Mouse (Mus musculus): ENCODE measurements at regions not wholly inside any gene's neighbourhood (a gene's known extent, or its start where the extent isn't known, plus 50 kb on each side); places are given as distances from the start of the nearest gene placed in this dataset.

DNA sequence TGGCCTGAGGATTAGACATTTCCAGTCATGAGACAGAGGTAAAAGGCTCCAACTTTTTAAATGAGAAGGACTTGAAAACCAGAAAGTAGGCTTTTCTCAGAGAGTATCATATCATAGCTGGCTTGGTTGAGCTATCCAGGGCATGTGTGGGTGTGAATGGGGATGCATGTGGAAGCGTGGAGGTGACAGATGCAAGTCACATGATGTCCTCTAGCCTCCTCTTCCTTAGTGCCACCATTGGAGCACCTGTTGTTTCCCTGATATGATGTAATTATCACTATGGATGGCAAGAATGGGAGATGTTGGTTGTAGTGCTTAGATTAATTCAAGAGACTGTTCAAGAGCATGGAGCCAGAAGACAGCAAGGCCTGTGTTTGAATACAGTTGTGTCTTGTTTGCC is 510.0 kb downstream of the Ccdc171 start:
- DNase-seq (ENCODE audit: low spot score), result no peak

DNA sequence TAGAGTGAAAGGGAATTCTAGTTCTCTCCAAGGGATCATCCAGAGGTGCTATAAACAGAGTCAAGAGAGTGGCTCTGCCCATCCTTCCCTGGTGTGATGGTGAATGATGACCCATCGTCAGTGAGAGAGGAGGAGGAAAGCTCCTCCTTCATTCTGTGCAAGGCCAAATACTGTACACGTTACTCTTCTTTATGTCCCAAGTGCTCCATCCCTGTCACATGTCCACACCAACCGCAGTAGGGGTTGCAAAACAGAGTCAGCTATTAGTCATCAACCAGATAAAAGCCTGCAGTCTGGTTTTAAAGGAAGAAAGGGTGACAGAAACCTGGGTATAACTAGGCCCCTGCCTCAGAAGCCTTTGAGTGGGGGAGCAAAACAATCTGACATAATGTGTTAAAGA is 512.2 kb downstream of the Ccdc171 start:
- no peak for DNase-seq (ENCODE audit: low spot score)

DNA sequence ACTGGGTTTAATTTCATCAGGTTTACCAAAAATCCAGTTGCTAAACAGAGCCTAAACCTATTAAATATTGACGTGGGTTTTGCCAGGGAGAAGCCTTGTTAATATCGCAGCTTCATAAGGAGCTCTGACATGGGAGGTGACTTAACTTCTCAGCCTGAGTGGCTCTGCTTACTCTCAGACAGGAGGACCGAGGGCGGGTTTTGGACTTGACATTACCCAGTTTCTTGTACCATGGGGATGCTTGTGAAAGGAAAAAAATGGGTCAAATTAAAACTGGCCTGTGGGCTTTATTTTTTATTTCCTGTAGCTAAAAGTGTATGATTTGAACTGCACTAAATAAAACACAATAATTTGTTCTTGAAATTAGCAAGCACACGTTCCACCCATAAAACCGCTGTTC is 524.9 kb downstream of the Ccdc171 start:
- DNase-seq (ENCODE audit: low spot score), result no peak

DNA sequence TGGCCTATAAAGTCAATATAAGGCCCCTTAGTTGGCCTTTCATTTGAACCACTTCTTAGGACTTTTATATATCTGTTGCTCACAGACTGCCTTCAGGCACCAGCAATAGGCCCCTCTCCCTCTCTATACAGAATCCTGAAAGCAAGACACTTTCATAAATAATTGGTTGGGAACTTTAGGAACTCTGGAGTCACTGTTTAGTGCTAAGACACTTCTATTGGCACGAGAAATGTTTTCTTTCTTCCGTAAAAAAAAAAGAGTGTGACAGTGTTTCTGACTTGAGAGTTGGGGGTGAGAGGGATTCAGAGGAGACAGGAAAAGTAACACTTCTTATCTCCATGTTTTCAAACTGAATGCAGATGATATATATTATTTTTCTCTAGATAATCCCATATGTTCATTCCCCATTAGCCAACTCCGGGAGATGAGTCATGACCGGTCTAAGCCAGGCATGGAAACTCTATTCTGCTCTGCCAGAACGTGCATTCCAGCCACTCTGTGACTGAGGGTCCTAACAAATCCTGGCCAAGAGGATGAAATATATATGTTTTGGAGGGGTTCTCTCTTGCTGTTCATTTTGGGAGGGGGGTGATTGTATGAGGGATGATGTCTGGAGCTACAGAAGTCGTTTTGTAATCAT is 531.6 kb downstream of the Ccdc171 start:
- DNase-seq (ENCODE audit: low spot score), result no peak

DNA sequence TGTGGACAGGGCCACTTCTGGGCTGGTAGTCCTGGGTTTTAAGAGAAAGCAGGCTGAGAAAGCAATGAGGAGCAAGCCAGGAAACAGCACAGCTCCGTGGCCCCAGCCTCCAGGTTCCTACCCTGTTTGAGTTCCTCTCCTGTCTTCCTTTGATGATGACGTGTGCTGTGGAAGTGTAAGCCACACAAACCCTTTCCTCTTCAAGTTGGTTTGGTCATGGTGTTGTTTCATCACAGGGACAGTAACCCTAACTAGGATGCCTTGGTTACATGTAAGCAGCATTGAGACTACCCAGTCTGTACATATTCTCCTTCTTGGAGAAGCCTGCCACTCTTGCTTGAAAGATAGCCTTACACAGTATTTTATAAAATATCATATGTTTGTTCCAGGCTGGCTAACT is 534.8 kb downstream of the Ccdc171 start:
- DNase-seq (ENCODE audit: low spot score), result no peak

DNA sequence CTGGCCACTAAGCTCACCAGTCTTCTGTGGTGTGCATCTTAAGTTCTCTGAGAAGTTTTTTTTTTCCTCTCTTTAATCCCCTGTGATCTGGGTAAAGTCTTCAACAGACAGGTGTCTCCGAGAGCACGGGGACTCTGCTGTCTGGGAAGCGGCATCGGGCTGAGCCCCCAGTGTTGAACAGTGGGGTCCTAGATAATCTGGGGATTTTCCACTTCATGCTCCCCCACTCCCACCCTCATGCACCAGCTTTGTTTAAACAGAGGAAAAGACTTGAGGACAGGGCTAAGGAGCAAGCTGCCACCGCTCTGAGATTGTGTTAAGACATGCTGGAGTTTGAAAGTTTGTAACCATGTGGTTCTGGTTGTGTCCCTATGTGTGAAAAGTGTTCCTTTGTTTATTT is 538.4 kb downstream of the Ccdc171 start:
- DNase-seq (ENCODE audit: low spot score), result no peak

DNA sequence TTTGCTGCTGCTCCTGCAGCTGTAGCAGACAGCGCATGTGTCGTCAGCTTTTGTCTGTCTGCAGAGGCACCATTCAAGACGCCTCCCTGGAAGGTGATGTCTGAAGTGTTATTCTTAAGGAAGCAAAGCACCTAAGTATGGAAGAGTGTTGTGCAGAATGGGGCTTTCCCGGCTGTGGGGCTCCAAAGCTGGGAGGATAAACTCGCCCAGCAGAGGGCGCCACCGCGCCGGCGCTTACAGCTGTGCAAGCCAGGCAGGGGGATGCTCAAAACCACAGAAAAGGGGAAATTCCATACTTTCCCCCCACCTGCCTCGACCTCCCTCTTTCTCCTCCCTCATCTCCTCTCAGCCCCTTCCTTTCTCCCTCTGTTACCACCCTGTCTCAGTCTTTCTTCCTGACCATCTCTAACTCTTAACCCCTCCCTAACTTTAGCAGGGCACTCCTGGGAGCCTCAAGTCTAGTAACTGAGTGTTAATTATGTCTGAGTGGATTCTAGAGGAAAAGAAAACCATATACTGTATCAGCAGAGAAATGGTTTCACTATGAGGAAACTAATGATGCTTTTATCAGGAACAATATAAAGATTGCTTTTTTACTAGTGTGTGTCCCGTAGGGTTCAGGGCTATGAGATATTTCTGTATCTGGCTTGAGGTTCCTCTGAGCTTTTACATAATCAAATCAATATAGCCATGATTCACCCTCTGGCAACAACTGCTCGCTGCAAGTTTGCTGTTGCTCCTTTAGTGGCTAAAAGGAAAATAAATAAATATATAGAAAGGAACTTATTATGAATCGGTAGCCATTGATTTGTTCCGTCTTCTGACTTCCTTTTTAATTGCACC is 539.5 kb downstream of the Ccdc171 start:
- peak; percentile 71 for DNase-seq (ENCODE audit: low spot score)

DNA sequence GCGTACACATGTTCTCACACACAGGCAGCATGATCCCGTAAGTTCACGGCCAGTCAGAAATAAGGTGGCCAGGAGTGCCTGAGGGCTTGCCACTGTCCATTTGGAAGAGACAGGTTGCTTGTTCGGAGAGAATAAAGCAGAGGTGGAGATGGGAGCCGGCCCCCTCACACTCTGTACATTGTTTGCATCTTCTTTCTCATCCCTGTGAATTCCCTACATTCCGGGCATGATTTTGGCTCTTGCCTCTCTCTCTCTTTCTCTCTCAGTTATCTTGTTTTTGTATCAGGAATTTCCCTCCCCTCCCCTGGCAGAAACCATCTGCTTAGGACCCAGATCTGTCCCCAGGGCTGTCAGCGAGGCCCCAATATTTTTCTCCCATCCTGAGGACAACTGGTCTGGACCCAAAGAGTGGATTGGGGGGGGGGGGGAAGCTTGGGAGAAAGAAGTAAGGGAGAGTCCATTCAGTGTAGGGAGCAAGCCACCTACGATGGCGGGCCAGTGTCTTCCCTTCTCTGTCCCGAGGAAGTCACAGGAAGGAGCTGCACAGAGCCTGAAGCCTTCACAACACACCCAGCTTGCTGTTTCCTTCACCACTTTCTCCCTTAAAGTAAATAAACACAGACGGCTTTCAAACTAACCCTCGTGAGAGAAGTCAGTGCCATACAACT is 540.2 kb downstream of the Ccdc171 start:
- DNase-seq (ENCODE audit: low spot score), result no peak

DNA sequence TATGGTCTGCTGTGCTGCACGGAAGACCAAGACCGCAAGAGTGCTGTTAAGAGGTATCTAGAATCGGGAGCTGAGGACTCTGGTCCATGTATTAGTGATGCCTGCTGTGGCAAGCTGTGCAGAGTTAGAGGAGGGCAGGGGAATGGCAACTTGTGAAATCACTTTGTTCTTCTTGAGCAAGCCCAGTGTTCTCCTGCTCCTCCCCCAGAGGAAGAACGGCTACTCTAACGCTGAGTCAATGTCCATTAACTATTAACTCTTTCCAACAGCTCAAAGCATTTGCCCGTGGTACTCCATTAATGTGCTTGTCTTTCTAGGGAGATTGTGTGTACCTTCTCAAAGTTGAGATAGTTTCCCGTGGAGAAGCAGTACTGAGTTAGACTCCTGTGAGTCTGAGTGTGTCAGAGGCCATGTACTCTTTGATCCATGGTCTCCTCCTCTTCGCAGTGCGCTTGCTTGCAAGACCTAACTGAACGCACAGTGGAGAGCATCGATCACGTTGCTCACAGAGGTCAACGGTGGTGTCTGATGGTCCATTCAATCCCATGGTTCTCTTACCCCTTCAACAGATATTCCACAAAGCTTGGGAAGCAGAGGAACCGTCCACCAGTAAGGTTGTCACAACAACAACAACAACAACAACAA is 542.7 kb downstream of the Ccdc171 start:
- no peak for DNase-seq (ENCODE audit: low spot score)

DNA sequence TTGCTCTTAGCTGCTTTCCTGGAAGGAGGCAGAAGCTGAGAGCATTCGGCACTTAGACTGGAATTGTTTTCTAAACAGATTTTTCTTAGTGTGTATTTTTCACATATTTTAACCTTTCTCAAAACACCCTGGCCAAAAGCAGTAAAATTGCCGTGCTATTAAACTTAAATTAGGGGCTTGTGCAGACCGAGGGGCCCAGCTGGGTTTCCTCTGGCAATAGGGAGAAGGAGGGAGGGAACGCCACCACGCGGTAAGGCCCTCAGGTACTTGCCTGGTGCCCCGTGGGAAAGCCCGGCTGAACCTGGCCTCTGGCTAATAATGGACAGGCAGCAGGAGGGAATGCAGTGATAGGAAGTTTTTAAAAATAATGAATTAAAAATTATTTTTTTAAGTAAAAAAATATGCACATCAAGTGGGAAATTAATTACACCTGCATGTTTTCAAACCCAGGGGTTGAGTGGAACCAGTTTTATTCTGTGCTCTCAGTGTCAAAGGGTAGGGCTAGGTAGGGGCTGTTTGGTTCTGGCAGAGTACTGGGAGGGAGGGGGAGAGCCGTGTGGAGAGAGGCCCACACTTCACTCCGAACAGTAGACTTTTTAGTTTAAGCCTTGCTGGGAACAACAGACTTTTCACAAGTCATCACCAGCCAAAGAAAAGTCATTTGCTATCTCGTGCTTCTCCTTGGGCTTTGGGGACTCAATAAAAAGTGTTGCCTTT is 543.8 kb downstream of the Ccdc171 start:
- DNase-seq (ENCODE audit: low spot score), result no peak

DNA sequence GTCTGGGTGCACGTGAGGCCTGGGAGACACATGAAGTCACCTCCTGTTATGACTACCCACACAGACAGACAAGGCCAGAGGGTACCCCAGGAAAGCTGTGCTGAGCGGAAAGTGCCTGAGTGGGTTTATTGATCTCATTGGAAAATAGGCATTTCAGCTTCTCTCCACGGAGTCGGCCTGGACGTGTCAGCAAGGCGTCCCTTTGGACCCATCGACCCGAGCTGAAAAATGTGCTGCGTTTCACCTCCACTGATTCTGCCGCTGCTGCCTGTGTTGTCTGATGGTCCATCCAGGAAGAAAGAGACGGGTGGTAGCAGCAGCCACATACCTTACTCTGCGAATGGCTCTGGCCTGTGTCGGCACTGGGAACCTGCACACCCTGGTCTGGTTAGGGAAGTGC is 544.3 kb downstream of the Ccdc171 start:
- DNase-seq (ENCODE audit: low spot score), result no peak

DNA sequence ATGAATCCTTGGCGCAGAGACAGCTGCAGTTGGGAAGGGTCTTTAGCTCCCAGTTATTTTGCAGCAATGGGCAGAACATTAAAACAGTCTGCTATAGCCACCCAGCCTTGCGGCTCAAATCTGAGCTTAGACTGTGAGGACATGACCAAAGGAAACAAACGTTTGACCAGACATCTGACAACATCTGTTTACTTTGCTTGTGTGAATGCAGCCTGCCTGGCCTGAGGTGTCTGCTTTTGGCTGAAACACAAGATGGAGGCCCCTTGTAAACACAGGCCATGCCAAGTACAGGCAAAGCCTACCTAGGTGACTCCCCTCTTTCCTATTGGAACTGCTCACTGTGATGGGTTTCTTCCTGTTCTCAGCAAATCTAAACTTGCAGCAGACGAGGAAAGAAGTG is 544.7 kb downstream of the Ccdc171 start:
- DNase-seq (ENCODE audit: low spot score), result no peak

DNA sequence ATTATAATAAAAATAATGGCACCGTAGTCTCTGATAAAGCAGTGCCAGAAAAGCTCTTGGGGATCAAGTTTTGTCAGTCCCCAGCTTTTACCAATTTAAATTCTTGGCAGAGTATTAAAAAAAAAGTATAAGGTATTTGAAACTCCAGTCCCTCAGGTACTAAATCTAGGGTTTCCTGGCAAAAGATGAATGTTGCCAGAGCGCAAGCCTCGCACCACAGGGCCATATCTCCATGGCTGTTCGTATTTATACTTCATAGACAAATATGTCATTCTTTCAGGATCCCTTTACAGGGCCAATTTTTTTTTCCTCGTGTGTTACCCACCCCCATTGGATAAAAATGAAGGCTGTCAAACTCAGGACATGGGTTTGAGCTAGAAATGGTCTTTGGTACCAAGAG is 546.8 kb downstream of the Ccdc171 start:
- no peak for DNase-seq (ENCODE audit: low spot score)

DNA sequence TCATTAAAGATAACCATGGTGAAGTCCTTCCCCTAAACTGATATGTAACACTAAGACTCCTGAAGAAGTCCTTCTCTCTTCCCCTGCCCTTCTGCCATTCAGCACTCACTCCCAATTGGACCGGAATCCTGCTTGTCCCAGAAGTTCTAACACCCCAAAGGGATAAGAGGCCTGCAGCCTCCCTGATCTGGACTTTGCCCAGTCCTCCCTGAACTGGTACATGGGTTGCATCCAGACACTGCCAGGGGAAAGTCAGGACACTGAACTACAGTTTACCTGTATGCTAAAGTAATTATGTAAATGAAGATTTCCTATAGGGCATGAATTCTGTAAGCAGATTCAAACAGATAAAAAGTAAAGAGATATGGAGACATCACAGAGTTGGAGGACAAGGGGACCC is 551.2 kb downstream of the Ccdc171 start:
- DNase-seq (ENCODE audit: low spot score), result no peak

DNA sequence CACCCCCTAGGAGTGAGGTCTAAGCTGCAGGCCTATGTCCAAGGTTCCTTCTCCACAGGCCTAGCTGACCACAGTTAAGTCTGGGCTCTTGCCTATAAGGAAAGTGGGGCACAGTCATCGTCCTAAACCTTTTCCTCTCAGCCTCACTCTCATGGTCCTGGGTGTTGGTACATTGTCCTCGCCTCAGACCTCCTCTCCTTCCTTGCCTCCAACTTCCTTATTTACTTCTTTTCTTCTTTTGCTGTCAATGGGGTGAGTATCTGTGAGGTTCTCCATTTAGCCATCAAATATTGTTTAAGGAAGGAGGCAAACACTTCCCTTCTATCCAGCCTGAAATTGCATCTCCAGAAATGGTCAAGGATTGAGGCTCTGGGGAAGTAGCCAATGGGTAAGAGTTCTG is 554.2 kb downstream of the Ccdc171 start:
- DNase-seq (ENCODE audit: low spot score), result no peak

DNA sequence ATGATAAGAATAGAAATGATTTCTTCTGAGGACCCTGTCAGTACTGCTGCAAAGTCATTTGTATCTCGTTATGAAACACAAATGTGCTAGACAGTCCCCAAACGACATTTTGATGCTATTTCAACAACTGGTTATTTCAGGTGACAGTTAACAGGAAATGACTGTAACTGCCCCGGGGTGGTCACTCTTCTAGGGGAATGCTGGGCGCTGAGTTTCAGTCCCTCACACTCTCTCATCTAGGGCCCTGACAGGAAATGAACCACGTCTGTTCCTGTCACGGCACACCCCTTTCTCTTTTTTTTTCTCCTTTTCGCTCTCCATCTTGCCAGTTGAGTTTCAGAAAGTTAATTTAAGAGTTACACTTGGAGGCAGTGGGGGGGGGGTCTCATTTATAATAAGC is 556.2 kb downstream of the Ccdc171 start:
- no peak for DNase-seq (ENCODE audit: low spot score)

DNA sequence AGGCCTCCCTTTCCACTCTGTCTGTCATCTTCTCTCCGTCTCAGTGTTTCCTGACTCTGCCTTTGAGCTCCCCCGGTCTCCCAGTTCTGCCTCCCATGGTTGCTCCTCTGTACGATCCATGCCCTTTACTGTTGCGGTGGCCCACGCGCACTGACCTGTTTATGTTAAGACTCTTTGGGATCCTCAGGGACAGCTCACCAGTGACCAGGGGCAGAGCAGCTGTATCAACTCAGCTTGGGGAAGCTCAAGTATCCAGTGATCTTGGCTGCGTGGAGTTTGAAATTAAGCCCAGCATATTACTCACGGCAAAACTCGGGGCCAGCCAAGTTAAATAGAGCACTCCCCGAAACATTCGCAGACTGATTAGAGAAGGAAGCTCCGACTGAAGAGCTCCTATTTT is 562.8 kb downstream of the Ccdc171 start:
- peak; percentile 44 for DNase-seq (ENCODE audit: low spot score)

DNA sequence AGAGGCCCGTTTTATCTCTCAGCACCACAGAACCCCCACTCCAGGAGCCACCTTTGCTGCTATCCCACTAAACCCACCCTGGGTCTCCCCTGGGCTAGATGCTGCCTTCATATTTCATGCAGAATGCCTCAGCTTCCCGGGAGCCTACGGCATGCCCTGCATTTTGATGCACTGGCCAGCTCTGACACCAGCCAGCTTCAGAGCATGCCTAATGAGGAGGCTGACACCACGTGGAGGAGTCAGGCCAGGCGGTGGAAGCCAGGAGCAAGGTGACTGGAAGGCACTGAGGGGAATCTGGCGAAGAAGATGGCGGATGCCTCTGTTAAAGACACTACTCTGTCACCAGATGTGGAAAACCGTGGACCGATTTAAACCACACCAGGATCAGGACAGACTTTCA is 567.2 kb downstream of the Ccdc171 start:
- no peak for DNase-seq (ENCODE audit: low spot score)

DNA sequence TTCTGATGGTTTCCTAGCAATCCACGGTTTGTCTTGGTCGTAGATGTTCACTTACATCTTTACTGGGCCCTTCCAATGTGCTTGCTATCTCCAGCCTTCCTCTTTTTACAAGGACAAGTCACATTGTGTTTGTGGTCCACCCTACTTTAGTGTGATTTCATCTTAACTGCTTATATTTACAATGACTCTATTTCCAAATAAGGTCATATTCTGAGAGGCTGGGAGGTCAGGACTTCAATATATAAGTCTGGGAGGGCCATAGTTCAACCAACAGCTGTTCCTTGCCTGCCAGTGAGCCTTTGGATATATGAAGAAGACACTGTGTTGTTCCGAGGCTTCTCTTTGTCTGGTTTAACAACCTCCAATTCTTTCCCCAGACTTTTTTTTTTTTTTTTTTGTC is 569.9 kb downstream of the Ccdc171 start:
- DNase-seq (ENCODE audit: low spot score), result no peak

DNA sequence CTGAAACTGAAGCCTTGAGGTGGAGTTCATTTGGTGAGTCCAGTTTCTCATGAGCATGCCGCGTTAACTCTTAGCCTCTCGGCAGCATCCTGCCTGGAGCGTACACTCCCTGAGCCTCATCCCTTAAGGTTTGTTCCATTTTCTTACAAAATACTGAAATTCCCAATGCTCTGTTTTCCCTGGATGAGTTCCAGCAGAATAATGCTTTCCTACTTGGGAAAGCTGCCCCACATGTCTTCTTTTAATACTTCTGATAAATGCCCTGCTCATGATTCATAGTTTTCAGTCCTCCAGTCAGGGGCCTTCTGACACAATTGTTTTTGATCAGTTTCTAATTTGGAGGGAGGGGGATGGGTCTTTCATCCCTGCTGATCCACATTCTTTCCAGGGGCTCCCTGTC is 570.7 kb downstream of the Ccdc171 start:
- DNase-seq (ENCODE audit: low spot score), result no peak

DNA sequence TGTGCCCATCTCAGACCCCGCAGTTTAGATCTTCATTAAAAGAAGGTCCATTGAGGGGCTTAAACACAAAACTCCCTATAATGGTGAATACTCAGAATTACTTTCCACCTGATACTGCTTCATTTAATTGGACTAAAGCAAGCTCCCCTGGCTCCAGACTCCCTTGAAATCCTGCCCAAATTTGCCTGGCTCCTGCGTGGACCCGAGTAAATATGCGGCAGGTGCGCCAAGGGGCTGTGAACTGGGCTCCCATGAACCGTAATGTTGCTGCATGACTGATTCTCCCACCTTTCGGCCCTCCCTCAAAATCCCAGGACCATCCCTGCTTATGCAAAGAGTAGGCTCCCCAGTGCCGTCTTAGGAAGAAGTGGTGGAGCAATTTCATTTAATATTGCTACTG is 573.7 kb downstream of the Ccdc171 start:
- DNase-seq (ENCODE audit: low spot score), result no peak

DNA sequence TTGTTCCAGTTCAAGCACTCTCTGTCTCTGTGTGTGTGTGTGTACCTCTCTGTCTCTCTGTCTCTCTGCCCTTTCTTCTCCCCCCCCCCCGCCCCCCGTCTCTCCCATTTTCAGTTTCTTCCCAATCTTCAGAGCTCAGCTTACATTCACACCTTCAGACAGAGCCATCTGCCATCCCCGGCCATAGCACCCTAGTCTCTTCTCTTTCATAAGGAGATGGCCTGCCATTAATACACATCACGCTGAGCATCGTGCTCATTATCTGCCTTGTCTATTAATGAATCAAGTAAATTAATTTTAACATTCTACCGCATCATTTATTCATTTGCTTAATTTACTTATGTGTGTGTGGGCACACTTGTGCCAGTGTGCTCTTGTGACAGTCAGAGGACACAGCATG is 573.2 kb downstream of the Bnc2 start:
- no peak for DNase-seq (ENCODE audit: low spot score)
